Mouse (Mus musculus) left cerebral cortex, postnatal 4 days (tissue): ENCODE measurements at regions not wholly inside any gene's neighbourhood (a gene's known extent, or its start where the extent isn't known, plus 50 kb on each side); places are given as distances from the start of the nearest gene placed in this dataset.

Source experiments
- DNase-seq: peaks from one replicate; pipeline ENCODE4 v3.0.0-alpha.2; 2022
- intact Hi-C: fragments of 180-260 bp; cut with DNase I; formaldehyde crosslinking; loops from one replicate; pipeline ENCODE4 v1.15.1; 2025

DNA sequence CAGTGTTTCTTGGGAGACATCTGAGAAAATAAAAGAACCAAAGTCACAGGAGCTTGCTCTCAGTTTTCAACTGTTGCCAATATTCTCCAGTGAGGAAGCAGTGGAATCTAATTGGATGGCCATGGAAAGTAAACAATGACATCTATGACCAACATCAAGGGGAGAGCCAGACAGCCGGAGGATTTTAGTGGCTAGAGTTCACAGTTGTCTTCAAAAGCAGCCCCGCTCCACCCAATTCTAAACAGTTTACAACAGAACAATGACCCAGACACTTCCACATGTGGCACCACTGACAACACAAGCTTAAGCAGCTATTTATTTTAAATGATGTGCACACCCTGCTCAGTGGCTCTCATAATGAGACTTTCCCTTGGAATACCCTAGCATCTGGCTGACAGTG, 317.5 kb upstream of the Isx start:
- intact Hi-C loops, result no loop called here
- no peak for DNase-seq

DNA sequence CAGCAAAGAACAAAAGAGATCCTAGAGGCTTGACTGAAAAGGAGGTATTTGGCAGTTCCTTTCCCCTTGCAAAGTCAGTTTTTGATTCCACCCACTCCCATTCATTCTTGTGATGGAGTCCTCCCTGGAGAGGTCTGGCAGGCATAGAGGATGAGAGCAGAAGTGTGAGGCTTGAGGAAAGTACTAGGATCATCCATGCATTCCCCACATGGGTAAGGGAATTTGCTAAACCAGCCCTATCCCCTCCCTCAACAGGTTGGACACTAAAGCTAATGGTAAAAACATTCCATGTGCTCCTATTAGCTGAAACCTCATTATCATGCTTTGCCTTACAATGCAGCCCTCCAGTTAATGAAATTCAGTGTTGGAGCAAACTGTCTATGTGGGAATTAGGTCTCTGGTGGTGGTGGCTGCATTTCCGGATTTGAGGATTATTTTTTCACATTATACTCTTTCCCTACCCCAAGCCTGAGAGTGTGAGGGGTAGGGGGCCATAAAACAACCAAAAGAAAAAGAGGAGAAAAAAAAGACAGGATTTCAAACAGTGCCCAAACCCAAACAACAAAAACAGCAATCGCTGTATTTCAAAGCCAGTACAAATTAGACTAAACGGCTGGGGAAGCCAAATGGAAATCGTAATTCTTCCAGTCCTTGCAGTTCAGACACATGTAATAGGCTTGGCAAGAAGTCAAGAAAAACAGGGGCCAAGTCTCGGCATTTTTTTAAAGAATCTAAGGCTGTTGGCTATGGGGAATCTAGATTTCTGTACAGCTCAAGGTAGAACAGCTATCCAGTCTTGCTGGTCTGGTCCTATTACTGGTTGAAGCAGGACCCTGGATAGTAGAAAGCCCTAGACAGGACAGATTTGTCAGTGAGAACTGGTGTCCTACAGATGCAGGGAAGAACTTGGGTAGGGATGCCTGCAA, 315.2 kb upstream of the Isx start:
- intact Hi-C loops, result no loop called here

DNA sequence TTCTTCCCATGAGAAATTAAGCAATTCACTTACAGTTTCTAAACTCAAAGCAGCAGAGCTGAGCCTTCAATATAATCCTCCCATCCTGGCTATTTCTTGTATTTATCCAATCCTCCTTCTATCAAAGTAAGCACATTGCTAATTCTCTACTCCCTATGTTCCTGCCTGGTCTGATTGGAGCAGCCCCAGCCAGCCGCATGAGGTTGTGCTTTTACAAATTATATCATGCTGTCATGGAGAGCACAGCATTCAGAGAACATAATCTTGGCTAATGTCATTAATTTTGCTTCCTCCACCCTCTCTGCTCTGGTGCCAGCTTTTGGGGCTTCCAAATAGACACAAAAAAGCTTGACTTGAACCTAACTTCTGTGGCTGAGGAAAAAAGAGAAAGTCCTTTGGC, 311.9 kb upstream of the Isx start:
- intact Hi-C loops, result no loop called here
- peak; percentile 5 for DNase-seq

More for the DNA sequence above, 315.2 kb upstream of the Isx start:
- DNase-seq, result no peak
